Mouse (Mus musculus) lung, adult 2 months (tissue): Measurements from ENCODE around the gene Pla2g1b. TPM values are rescaled to one million over a fixed set of nuclear protein-coding genes. Genes with fewer than 3 reads are reported as not detected.
"Not testable (repeated sequence)": the region's sequence is repeated elsewhere in the genome, so short reads cannot be mapped to it uniquely, and the experiment has no call there.

Source experiments
- DNase-seq: peaks from one replicate; pipeline ENCODE4 v3.0.0; 2022
- H3K4me1 ChIP-seq: fragments of 200-500 bp; 2 replicates; pipeline ENCODE4 v1.6.1; 2011; ENCODE audit warnings: low read length; ENCODE audit not compliant: control insufficient read depth, insufficient read depth
- H3K4me3 ChIP-seq: fragments of 200-500 bp; replicated peaks from 2 replicates; pipeline ENCODE3; 2011; ENCODE audit warnings: low read depth, mild to moderate bottlenecking, control low read depth, low read length; ENCODE audit errors: extremely low read depth
- CTCF ChIP-seq: fragments of 200-500 bp; IDR thresholded peaks from 2 replicates; pipeline ENCODE4 v1.5.1; 2011; ENCODE audit warnings: mild to moderate bottlenecking, low read length, control low read depth; ENCODE audit not compliant: insufficient read depth
- POLR2A ChIP-seq: fragments of 200-500 bp; IDR thresholded peaks from 2 replicates; pipeline ENCODE4 v1.6.1; 2011; ENCODE audit warnings: low read depth, mild to moderate bottlenecking, control low read depth, low read length, borderline replicate concordance; ENCODE audit errors: extremely low read depth
- WGBS: fragments of 180-500 bp; shearing (Covaris S2); methylation state at CpG from one replicate; pipeline ENCODE4 v1.1.7; 2018; 5-methylcytosine and 5-hydroxymethylcytosine counted together
- polyA plus RNA-seq: library from polyadenylated mRNA; depleted of rRNA; stranded (reverse); fragments of >200 nt; gene quantifications from 2 replicates; pipeline ENCODE4 v1.2.3, GENCODE M21; 2012

Gene Pla2g1b
- polyA plus RNA-seq, 1 experiment = 38.0 TPM

GRCm38 (mm10) chr5:115509790-115510689 is 44.0 kb downstream of the Pla2g1b start:
- TF ChIP-seq POLR2A (no peak), CTCF (no peak)
- no peak for DNase-seq
- Histone ChIP-seq H3K4me3 (no peak overlapping the region), H3K4me1 (peaks cover 27% of the 10 kb centered on the region)
- WGBS = 51% methylated on average over 15 of the region's 15 CpGs

- Histone ChIP-seq H3K4me3 (no peak overlapping the region), H3K4me1 (peaks cover 38% of the 10 kb centered on the region)
- 81% methylated on average over 7 of the region's 7 CpGs for WGBS
- TF ChIP-seq CTCF (no peak), POLR2A (no peak)
- no peak for DNase-seq
Measured at GRCm38 (mm10) chr5:115512375-115512774, 46.3 kb downstream of the Pla2g1b start.

- TF ChIP-seq POLR2A (no peak), CTCF (no peak)
- DNase-seq = no peak
- H3K4me1 ChIP-seq = peaks cover 35% of the 10 kb centered on the region
- 85% methylated on average over 14 of the region's 14 CpGs for WGBS
- no peak overlapping the region for H3K4me3 ChIP-seq
Measured at GRCm38 (mm10) chr5:115513246-115513645, 47.2 kb downstream of the Pla2g1b start.

- no peak for DNase-seq
- TF ChIP-seq CTCF (no peak), POLR2A (no peak)
- Histone ChIP-seq H3K4me1 (peaks cover 35% of the 10 kb centered on the region), H3K4me3 (no peak overlapping the region)
- 85% methylated on average over 16 of the region's 16 CpGs for WGBS
Measured at GRCm38 (mm10) chr5:115513721-115514120, 47.7 kb downstream of the Pla2g1b start.

- Histone ChIP-seq H3K4me3 (no peak overlapping the region), H3K4me1 (peaks cover 37% of the 10 kb centered on the region)
- 52% methylated on average over 6 of the region's 6 CpGs for WGBS
- TF ChIP-seq CTCF (no peak), POLR2A (no peak)
- DNase-seq = no peak
Measured at GRCm38 (mm10) chr5:115514346-115514745, 48.3 kb downstream of the Pla2g1b start.

GRCm38 (mm10) chr5:115514896-115515587 is 49.0 kb downstream of the Pla2g1b start:
- TF ChIP-seq POLR2A (0 out of 2 replicates have a peak, but pooled peaks have one; percentile 22), CTCF (no peak)
- peak overlapping the region; percentile 40 for H3K4me3 ChIP-seq
- peaks cover 37% of the 10 kb centered on the region for H3K4me1 ChIP-seq
- peak; percentile 77 for DNase-seq
- 14% methylated on average over 20 of the region's 20 CpGs for WGBS

GRCm38 (mm10) chr5:115516081-115516907 is 50.2 kb downstream of the Pla2g1b start:
- TF ChIP-seq CTCF (no peak), POLR2A (peak; percentile 30; the same call in 1 of the 2 replicates)
- 37% methylated on average over 32 of the region's 32 CpGs for WGBS
- peak; percentile 52 for DNase-seq
- peak overlapping the region; percentile 49 for H3K4me3 ChIP-seq
- H3K4me1 ChIP-seq = peaks cover 47% of the 10 kb centered on the region

- Histone ChIP-seq H3K4me1 (peaks cover 49% of the 10 kb centered on the region), H3K4me3 (no peak overlapping the region)
- DNase-seq = no peak
- WGBS = 40% methylated on average over 7 of the region's 7 CpGs
- TF ChIP-seq POLR2A = no peak
- no peak for TF ChIP-seq CTCF
Measured at GRCm38 (mm10) chr5:115516908-115517307, 50.8 kb downstream of the Pla2g1b start.

GRCm38 (mm10) chr5:115517501-115517900 is 51.4 kb downstream of the Pla2g1b start:
- 80% methylated on average over 9 of the region's 9 CpGs for WGBS
- H3K4me1 ChIP-seq = peaks cover 51% of the 10 kb centered on the region
- DNase-seq = no peak

GRCm38 (mm10) chr5:115518214-115518613 is 52.2 kb downstream of the Pla2g1b start:
- H3K4me1 ChIP-seq = peaks cover 54% of the 10 kb centered on the region
- DNase-seq, H3K4me3 ChIP-seq: not testable (repeated sequence)
- 94% methylated on average over 8 of the region's 8 CpGs for WGBS

More at GRCm38 (mm10) chr5:115517501-115517900, 51.4 kb downstream of the Pla2g1b start:
- no peak for TF ChIP-seq POLR2A
- TF ChIP-seq CTCF = no peak
- H3K4me3 ChIP-seq = no peak overlapping the region
